Mouse (Mus musculus): ENCODE measurements at regions not wholly inside any gene's neighbourhood (a gene's known extent, or its start where the extent isn't known, plus 50 kb on each side); places are given as distances from the start of the nearest gene placed in this dataset.

GRCm38 (mm10) chr3:149330716-149331115 is 340.4 kb upstream of the Adgrl2 start:
- no peak for DNase-seq (ENCODE audit: low spot score in 2 of 2)

GRCm38 (mm10) chr3:149330041-149330440 is 339.7 kb upstream of the Adgrl2 start:
- DNase-seq (ENCODE audit: low spot score in 2 of 2), result no peak

- no peak for DNase-seq (ENCODE audit: low spot score in 2 of 2)
These were observed 339.3 kb upstream of the Adgrl2 start for GRCm38 (mm10) chr3:149329615-149330014.

DNA sequence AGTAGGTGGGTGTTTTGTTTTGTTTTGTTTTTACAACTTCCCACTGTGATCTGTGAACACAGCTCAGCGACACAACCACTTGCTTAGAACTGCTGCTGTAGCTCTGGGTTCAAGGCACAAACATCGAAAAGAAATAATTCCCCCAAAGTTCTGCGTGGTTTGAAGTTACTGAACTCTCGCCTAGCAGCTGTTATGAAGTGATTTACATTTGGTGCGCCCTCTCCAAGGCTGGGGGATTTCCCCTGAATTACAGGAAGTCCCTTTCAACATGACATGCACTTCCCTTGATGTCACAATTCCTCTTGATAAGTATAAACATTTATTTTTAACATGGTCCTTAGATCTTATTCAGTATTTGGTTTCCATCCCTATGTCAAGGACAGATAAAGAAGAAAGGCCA is 336.3 kb upstream of the Adgrl2 start:
- DNase-seq (ENCODE audit: low spot score in 2 of 2), result no peak

- DNase-seq (ENCODE audit: low spot score in 2 of 2), result no peak
These were observed 333.7 kb upstream of the Adgrl2 start for GRCm38 (mm10) chr3:149324088-149324487.

GRCm38 (mm10) chr3:149318728-149319127 is 328.4 kb upstream of the Adgrl2 start:
- no peak for DNase-seq (ENCODE audit: low spot score in 2 of 2)

DNA sequence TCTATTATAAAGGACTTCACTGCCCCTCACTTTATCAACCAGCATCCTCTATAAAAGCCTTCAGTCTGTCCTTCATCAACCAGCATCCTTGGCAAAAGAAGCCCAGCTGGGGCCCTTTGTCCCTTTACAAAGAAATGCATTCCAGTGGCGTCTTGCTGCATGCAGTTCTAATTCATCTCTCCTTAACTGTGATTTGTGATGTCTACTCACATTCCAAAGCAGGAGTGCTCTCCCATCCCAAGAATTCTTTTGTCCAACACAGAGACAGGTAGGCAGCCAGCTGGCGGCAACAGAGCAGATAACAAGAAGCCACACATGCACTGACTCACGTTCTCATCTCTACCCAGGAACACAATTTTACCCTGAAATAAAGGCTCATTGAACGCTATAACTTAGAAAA is 323.9 kb upstream of the Adgrl2 start:
- DNase-seq (ENCODE audit: low spot score in 2 of 2), result no peak

DNA sequence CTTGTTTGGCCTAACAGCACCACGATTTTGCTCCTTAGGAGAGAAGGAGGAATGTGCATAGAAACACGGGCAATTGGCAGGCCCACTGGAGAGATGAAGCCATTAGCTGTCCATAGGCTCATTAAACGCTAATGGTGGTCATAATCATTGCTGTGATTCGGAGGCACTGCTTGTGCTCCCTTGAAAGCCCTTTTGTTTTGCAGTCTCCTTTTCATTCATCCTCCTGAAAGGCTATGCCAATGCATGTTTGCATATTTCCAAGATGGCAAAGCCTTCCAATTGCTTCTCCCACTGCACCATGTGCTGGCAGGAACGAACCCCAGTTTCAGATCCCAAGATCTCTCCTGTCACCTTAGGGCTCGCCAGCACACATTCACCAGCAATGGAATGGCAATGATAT is 322.9 kb upstream of the Adgrl2 start:
- DNase-seq (ENCODE audit: low spot score in 2 of 2), result no peak

GRCm38 (mm10) chr3:149311576-149311975 is 321.2 kb upstream of the Adgrl2 start:
- DNase-seq (ENCODE audit: low spot score in 2 of 2), result no peak

DNA sequence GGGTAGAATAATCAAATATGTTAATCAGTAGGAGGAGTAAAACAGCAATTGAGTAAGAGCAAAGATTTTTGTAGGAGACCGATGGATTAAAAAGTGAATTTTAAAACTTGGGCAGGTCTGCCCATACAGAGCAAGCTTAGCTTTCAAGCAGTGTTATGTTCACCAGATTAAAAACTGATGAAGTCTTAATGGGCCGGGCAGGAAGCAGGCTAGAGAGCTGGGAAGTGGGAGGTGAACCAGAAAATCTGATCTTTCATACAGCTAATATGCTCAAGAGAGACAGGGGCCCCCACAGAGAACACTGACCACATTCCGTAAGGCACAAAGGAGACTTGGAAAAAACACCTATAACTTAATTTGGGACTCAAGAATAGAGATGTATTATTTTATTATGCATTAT is 316.4 kb upstream of the Adgrl2 start:
- DNase-seq (ENCODE audit: low spot score in 2 of 2), result no peak

DNA sequence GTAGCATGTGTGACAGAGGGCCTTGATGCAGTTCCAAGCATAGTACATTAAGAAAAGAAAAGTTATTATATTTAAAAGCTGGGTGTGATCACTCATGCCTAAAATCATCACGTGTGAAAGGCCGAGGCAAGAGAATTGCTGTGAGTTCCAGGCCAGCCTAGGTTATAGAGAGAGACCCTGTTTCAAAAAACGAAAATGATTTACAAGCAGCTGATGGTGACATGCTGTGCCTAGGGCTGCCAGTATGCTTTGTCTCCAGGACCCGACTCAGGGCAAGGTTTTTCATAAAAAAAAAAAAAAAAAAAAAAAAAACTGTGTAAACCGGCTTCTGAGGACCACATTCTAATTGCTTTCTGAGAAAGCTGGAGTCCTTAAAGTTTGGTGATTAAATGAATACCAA is 315.9 kb upstream of the Adgrl2 start:
- DNase-seq (ENCODE audit: low spot score in 2 of 2), result no peak

DNA sequence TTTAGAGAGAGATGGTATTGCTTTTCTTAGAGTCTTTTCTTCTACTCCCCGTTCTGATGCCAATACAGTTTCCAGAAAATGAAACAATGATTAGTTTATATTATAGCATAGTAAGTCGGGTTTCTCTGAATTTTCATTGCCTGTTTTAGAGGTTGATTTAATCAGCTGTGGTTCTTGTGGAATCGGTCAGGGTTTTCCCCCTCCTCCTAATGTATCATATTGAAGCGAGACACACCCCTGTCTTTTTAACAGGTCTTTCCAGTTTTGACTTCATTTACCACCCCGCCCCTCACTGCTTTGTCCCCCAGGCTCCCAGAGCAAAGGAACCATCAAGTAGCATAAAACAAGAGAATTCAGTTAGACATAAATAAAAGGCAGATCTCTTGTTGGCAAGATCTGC is 315.1 kb upstream of the Adgrl2 start:
- no peak for DNase-seq (ENCODE audit: low spot score in 2 of 2)

DNA sequence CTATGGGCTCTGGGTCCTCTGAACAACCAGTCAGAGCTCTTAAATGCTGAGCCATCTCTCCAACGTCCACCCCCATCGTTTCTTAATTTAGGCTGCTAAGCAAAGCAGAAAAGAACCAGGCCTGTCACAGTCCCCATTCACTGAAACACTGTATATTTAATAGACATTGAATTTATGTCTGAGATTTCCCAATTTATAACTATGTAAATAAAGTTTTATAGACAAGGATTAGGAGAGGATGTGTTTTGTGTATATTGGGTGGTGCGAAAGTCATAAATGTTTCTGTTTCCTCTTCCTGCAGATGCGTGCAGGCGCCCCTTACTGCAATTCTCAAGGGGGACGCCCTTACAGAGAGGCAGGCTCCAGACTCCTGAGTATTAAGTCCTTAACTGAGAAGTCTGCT is 314.7 kb upstream of the Adgrl2 start:
- DNase-seq (ENCODE audit: low spot score in 2 of 2), result no peak

GRCm38 (mm10) chr3:149303418-149303817 is 313.1 kb upstream of the Adgrl2 start:
- DNase-seq (ENCODE audit: low spot score in 2 of 2), result no peak

DNA sequence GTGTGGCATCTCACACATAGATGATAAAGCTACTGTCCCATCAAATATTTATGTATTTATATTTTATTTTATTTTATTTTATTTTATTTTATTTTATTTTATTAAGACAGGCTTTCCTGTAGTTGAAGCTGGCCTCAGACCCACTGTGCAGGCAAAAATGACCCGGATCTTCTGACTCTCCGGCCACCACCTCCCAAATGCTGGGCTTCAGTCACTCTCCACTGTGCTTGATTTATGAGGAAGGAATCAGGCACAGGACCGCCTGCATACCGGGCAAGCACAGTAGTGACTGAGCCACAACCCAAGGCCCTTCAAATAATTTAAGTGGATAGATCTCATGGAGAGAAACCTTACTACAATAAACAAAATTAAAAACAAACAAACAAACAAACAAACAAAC is 309.6 kb upstream of the Adgrl2 start:
- DNase-seq (ENCODE audit: low spot score in 2 of 2), result no peak

GRCm38 (mm10) chr3:149296419-149296962 is 306.1 kb upstream of the Adgrl2 start:
- no peak for DNase-seq (ENCODE audit: low spot score in 2 of 2)

DNA sequence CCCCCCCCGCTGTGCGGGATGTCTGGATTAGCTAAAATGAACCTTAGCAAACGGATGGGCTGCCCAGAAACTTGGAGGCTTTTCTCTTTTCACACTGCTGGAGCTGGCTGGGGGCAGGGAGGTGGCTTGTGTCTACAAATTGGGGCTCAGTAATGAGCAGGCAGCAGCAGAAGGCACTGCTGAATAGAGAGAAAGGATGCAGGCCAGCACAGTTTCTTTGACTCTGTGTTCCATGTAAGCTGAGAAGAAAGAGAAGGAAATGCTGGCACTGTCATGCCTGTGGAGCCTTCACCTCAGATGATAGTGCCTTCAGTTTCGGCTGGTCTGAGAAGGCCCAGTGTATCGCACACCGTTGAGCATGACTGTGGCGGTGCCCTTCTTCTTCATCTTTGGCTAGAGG is 305.6 kb upstream of the Adgrl2 start:
- DNase-seq (ENCODE audit: low spot score in 2 of 2), result peak in 1 of 2 experiments; percentile 6

DNA sequence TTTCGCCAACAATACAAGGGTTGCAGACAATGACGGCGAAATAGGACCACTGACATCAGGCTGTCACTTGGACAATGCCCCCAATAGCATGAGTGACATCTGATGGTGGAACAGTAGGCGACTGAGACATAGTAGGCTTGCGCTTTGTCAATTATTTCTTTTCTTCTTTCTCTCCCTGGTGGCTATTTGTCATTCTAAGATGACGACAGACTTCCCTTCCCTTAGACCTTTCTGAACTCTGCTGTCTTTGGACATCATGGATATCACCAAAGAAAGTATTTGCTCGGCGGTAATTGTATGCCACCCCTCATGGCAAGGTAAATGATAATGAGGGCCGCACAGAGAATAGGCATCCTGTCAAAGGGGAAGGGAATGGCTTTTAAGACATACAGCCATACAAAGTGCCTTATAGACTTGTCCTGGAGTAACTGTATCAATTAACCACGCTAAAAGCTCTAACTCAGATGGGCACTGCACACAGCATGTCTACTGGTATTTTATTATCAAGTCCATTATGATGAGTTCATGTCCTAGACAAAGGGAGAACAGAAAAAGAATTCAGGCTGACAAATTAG is 305.0 kb upstream of the Adgrl2 start:
- DNase-seq (ENCODE audit: low spot score in 2 of 2), result no peak

GRCm38 (mm10) chr3:149294445-149294844 is 304.1 kb upstream of the Adgrl2 start:
- no peak for DNase-seq (ENCODE audit: low spot score in 2 of 2)

- no peak for DNase-seq (ENCODE audit: low spot score in 2 of 2)
These were observed 302.1 kb upstream of the Adgrl2 start for GRCm38 (mm10) chr3:149292459-149292858.

DNA sequence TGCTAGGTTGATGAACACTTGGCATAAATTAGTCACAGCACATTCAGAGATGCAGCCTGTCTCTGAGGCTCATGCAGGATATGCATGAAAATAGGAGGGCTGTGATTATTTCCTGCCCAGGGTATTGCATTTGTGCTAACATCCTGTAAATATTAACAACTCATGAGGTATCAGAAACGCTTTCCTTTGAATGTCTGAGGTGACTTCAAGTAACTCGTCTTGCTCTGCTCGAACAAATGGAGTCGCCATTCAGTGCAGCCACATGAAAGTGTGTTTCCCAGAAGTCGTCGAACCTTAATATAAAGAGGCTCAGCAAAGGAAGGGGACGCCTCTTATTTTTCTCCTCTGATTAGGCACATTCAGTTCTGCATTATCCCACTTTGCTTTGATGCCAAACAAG is 301.1 kb upstream of the Adgrl2 start:
- DNase-seq (ENCODE audit: low spot score in 2 of 2), result no peak

DNA sequence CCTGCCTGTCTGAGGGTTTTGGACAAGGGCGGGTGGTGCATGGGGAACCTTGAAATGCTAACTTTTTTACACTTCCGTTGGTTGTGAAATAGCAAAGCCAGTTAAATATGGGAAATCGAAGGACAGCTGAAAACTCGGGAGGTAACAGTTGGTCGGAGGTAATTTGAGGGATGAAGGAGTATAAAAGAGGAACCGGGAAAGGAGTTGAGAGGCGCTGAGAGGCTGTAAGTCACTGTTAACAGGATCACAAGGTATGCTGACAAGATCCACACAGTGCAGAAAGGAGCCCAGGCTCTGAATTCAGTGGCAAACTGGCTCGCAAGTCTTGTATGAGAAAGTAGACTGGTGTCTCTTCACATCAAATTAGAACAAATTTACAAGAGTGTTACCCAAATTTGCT is 299.9 kb upstream of the Adgrl2 start:
- DNase-seq (ENCODE audit: low spot score in 2 of 2), result no peak

- DNase-seq (ENCODE audit: low spot score in 2 of 2), result no peak
These were observed 296.7 kb upstream of the Adgrl2 start for GRCm38 (mm10) chr3:149287080-149287479.

GRCm38 (mm10) chr3:149284976-149285375 is 294.6 kb upstream of the Adgrl2 start:
- no peak for DNase-seq (ENCODE audit: low spot score in 2 of 2)
